Mouse (Mus musculus): ENCODE results near the gene Tuba1a. TPM values are rescaled to one million over a fixed set of nuclear protein-coding genes. Genes with fewer than 3 reads are reported as not detected.
A peak's percentile ranks its signal among the peaks of the same experiment; 100 is the strongest.
"Not testable (repeated sequence)": the region's sequence is repeated elsewhere in the genome, so short reads cannot be mapped to it uniquely, and the experiment has no call there.

Tuba1a gene
- polyA plus RNA-seq, 2 experiments: 44.7 to 69.0 TPM

GRCm38 (mm10) chr15:98934217-98934839 lies 19.2 kb downstream of the Tuba1a start, which contains the start of gene Tuba1b:
Gene Tuba1b, minus strand, starts transcription at chr15:98934565.
- Histone ChIP-seq H3K27me3 (ENCODE audit: control insufficient read depth, insufficient read depth, low read length) (no peaks in the 10 kb centered on the region), H3K27ac (peak within 1 kb of the TSS; percentile 80), H3K9ac (replicated peaks) (peak within 1 kb of the TSS; percentile 81), H3K4me2 (ENCODE audit: low read depth) (peak within 1 kb of the TSS; percentile 100), H3K36me3 (replicated peaks; ENCODE audit: control insufficient read depth, insufficient read depth, low read depth) (peaks cover 19% of the 10 kb centered on the region), H3K4me3 (ENCODE audit: insufficient read depth in 1 of 2, low read depth in 2 of 2, low read length in 2 of 2) (peak within 1 kb of the TSS; percentile 95 to 98), H3K9me3 (ENCODE audit: control insufficient read depth, low read length) (no peaks in the 10 kb centered on the region), H3K4me1 (replicated peaks; ENCODE audit: control insufficient read depth in 2 of 2, insufficient read depth in 2 of 2, low read length in 1 of 2) (peaks cover 8 to 11% of the 10 kb centered on the region in 2 experiments)
- peak; percentile 94 for ATAC-seq (ENCODE audit: insufficient read depth)
- WGBS (ENCODE audit: insufficient replicate concordance): under 1% methylated on average over 58 of the region's 58 CpGs
- DNase-seq (ENCODE audit: low read depth in 3 of 3, low spot score in 3 of 3): peak; percentile 82 to 86 (median 85)
- TF ChIP-seq EP300 (IDR thresholded peaks at IDR 0.05; ENCODE audit: low read depth): 0 out of 2 replicates have a peak, but pooled peaks have one; percentile 13
- TF ChIP-seq CTCF (IDR thresholded peaks at IDR 0.05; ENCODE audit: low read depth): no peak; the same call in 1 of the 2 replicates

- peak; percentile 74 for ATAC-seq (ENCODE audit: insufficient read depth)
- Histone ChIP-seq H3K9me3 (ENCODE audit: control insufficient read depth, low read length) (no peaks in the 10 kb centered on the region), H3K9ac (replicated peaks) (peak overlapping the region; percentile 77), H3K4me2 (ENCODE audit: low read depth) (peak overlapping the region; percentile 100), H3K36me3 (replicated peaks; ENCODE audit: control insufficient read depth, insufficient read depth, low read depth) (peaks cover 19% of the 10 kb centered on the region), H3K4me3 (ENCODE audit: insufficient read depth in 1 of 2, low read depth in 2 of 2, low read length in 2 of 2) (peak overlapping the region; percentile 91 to 95), H3K27me3 (ENCODE audit: control insufficient read depth, insufficient read depth, low read length) (no peaks in the 10 kb centered on the region), H3K27ac (peak overlapping the region; percentile 80), H3K4me1 (replicated peaks; ENCODE audit: control insufficient read depth in 2 of 2, insufficient read depth in 2 of 2, low read length in 1 of 2) (peaks cover 8 to 11% of the 10 kb centered on the region in 2 experiments)
- under 1% methylated on average over 35 of the region's 35 CpGs for WGBS (ENCODE audit: insufficient replicate concordance)
- peak; percentile 94 to 97 (median 94) for DNase-seq (ENCODE audit: low read depth in 3 of 3, low spot score in 3 of 3)
- TF ChIP-seq CTCF (IDR thresholded peaks at IDR 0.05; ENCODE audit: low read depth) (no peak; the same call in 1 of the 2 replicates), EP300 (IDR thresholded peaks at IDR 0.05; ENCODE audit: low read depth) (peak; percentile 51)
Measured at GRCm38 (mm10) chr15:98933833-98934216, 19.7 kb downstream of the Tuba1a start.

- 8% methylated on average over 8 of the region's 9 CpGs for WGBS (ENCODE audit: insufficient replicate concordance)
- not testable (repeated sequence) for ATAC-seq (ENCODE audit: insufficient read depth); H3K9me3 ChIP-seq (ENCODE audit: control insufficient read depth, low read length); DNase-seq (ENCODE audit: low read depth in 3 of 3, low spot score in 3 of 3); H3K27me3 ChIP-seq (ENCODE audit: control insufficient read depth, insufficient read depth, low read length)
- Histone ChIP-seq H3K36me3 (replicated peaks; ENCODE audit: control insufficient read depth, insufficient read depth, low read depth) (peaks cover 19% of the 10 kb centered on the region), H3K4me1 (replicated peaks; ENCODE audit: control insufficient read depth in 2 of 2, insufficient read depth in 2 of 2, low read length in 1 of 2) (peaks cover 11 to 12% of the 10 kb centered on the region in 2 experiments), H3K4me3 (ENCODE audit: insufficient read depth in 1 of 2, low read depth in 2 of 2, low read length in 2 of 2) (peak overlapping the region; percentile 91 to 95), H3K4me2 (ENCODE audit: low read depth) (peak overlapping the region; percentile 100), H3K27ac (peak overlapping the region; percentile 80), H3K9ac (replicated peaks) (peak overlapping the region; percentile 77)
Measured at GRCm38 (mm10) chr15:98933004-98933671, 20.4 kb downstream of the Tuba1a start.

GRCm38 (mm10) chr15:98930998-98931397 lies 22.5 kb downstream of the Tuba1a start:
- ATAC-seq (ENCODE audit: insufficient read depth) (no peak), DNase-seq (ENCODE audit: low read depth in 3 of 3, low spot score in 3 of 3) (no peak)
- H3K4me2 ChIP-seq (ENCODE audit: low read depth): no peak overlapping the region; the same call in 1 of the 2 replicates
- H3K27ac ChIP-seq: no peak overlapping the region; the same call in 1 of the 2 replicates
- H3K9me3 ChIP-seq (ENCODE audit: control insufficient read depth, low read length): no peaks in the 10 kb centered on the region
- H3K4me1 ChIP-seq (replicated peaks; ENCODE audit: control insufficient read depth in 2 of 2, insufficient read depth in 2 of 2, low read length in 1 of 2): peaks cover 11 to 12% of the 10 kb centered on the region in 2 experiments
- H3K36me3 ChIP-seq (replicated peaks; ENCODE audit: control insufficient read depth, insufficient read depth, low read depth): peaks cover 19% of the 10 kb centered on the region
- no peaks in the 10 kb centered on the region for H3K27me3 ChIP-seq (ENCODE audit: control insufficient read depth, insufficient read depth, low read length)
- no peak overlapping the region for H3K4me3 ChIP-seq (ENCODE audit: insufficient read depth in 1 of 2, low read depth in 2 of 2, low read length in 2 of 2)
- WGBS (ENCODE audit: insufficient replicate concordance): 77% methylated on average over 3 of the region's 3 CpGs
- no peak for TF ChIP-seq CTCF (IDR thresholded peaks at IDR 0.05; ENCODE audit: low read depth)
- no peak for TF ChIP-seq EP300 (IDR thresholded peaks at IDR 0.05; ENCODE audit: low read depth)
- H3K9ac ChIP-seq (replicated peaks): no peak overlapping the region
